8 mouse cellular contexts compared by ENCODE assay signal in the genomic region with DNA sequence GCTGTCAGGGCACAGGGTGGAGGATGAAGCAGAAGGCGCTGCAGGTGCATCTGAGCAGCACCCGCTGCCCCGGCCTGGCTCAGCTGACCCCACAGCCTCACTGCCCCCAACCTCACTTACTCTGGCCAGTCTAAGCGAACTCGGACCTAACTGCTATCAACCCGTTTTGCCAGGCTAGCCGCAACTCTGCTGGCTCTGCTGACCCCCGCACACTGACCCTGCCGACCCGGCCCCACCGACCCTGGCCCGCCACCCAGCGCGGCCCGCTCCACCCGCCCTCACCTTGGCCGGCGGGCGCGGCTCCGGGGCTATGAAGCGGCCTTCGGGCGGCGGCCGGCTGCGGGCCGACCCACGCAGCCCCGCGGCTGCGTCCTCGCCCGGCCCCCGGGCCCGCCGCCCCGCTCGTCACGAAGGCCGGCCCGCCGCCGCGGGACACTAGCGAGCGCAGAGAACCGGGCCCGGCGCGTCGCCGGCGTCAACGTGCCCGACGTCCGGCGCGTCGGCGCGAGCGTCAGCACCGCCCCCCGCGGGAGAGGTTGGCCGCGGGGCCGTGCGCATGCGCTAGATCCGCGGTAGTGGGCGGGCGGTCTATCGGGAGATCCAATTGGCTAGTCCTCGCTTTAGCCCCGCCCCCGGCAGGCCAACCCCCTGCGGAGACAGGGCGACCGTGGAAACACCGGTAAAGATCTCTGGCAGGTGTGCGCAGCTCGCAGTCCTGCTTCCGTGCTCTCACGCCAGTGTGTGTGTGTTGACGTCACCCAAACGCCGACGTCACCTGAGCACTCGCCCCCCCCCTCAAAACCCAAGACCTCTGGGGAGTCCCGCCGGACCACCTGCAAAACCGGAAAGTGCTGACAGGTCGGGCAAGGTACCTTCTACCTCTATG. TPM values are rescaled to one million over a fixed set of nuclear protein-coding genes. Genes with fewer than 3 reads are reported as not detected.
DNase-seq lines count a peak whose midpoint lies in the region; ATAC-seq lines count a peak whose summit lies in the region.

A gene (minus strand): TSS at position 493 of the 886 bp plus-strand sequence.

- intact Hi-C loops in gastrocnemius, postnatal 14 days (cut with DNase I; ENCODE audit: low total_unique reads) = no loop called here
- intact Hi-C loops in left cerebral cortex, postnatal 10 days (cut with DNase I) = no loop called here

- ATAC-seq in inflammation-experienced regulatory T-cells, adult 6 months = peak; percentile 99
- peak; percentile 96 for ATAC-seq in megakaryocyte-erythroid progenitor cell, adult 5-6 weeks (replicated peaks; ENCODE audit: low FRiP score, low TSS enrichment, poor library complexity, severe bottlenecking)

- DNase-seq in adrenal gland, adult (ENCODE audit: inconsistent age in 2 of 2, low spot score in 1 of 2) = peak; percentile 99
- peak; percentile 97 for DNase-seq in embryo, embryonic 10.5 days (ENCODE audit: low spot score)
- peak; percentile 99 for DNase-seq in gastrocnemius, postnatal 14 days
- peak; percentile 94 to 99 for DNase-seq in left cerebral cortex, postnatal 10 days (ENCODE audit: extremely low spot score in 1 of 2, low spot score in 2 of 2)
- peak; percentile 98 for DNase-seq in right cerebral cortex, postnatal 25 days
- DNase-seq in urinary bladder, postnatal 4 days (ENCODE audit: low spot score in 2 of 2) = peak; percentile 96 to 98

RNA-seq across cellular contexts. Expression of the gene that starts here (rescaled TPM):
- total RNA-seq in gastrocnemius, postnatal 14 days (2021) = 10 to 100 TPM; 25.6 to 29.6 TPM
- polyA plus RNA-seq in inflammation-experienced regulatory T-cells, adult 6 months (2017; shearing (Covaris generic)) = 10 to 100 TPM; 13.8 to 29.4 (median 21.1) TPM
- 10 to 100 TPM; 33.5 to 35.9 TPM for total RNA-seq in left cerebral cortex, postnatal 10 days (2021)
- 69.2 and 98.4 TPM in 2 replicates for total RNA-seq in megakaryocyte-erythroid progenitor cell, adult 5-6 weeks (2014; fragmentation: Nextera tagmentation)
- total RNA-seq in megakaryocyte-erythroid progenitor cell, adult 5-6 weeks (2017) = 77.3 and 106 TPM in 2 replicates

Comparison
In these comparisons a context has a peak if more than half of its experiments do, and no peak if none do; other contexts are left out.
1. Peak in every context shown above with its lines: DNase-seq and ATAC-seq.